Mouse (Mus musculus) MEL (cell line): ENCODE measurements around the gene Nrxn3. TPM values are rescaled to one million over a fixed set of nuclear protein-coding genes. Genes with fewer than 3 reads are reported as not detected.
A peak's percentile ranks its signal among the peaks of the same experiment; 100 is the strongest.

ENCODE experiments used
- DNase-seq: peaks from one replicate; pipeline ENCODE4 v3.0.0; 2011; ENCODE audit warnings: low read depth, low spot score
- H3K27ac ChIP-seq: 2 replicates; pipeline ENCODE4 v1.5.1; 2012; ENCODE audit warnings: low read depth, mild to moderate bottlenecking, control low read depth, low read length, moderate library complexity; ENCODE audit not compliant: control insufficient read depth
- H3K27me3 ChIP-seq, 2 experiments: fragments of 150-350 bp in 1 of 2; sonication (generic) in 1 of 2; 2 replicates each; pipeline ENCODE4 v1.6.1; 2012; ENCODE audit warnings: low read length in 2 of 2, mild to moderate bottlenecking in 2 of 2, improper control_type of control experiment in 1 of 2, moderate library complexity in 1 of 2; ENCODE audit not compliant: insufficient read depth in 2 of 2, control insufficient read depth in 1 of 2
- H3K36me3 ChIP-seq, 2 experiments: 2 replicates each; pipeline ENCODE4 v1.6.1; 2012 to 2014; ENCODE audit warnings: low read length in 2 of 2, improper control_type of control experiment in 1 of 2, inconsistent platforms in 1 of 2, mild to moderate bottlenecking in 1 of 2; ENCODE audit not compliant: insufficient read depth in 2 of 2, control insufficient read depth in 1 of 2
- H3K4me1 ChIP-seq, 2 experiments: fragments of 150-350 bp in 1 of 2; sonication (generic) in 1 of 2; 2 replicates each; pipeline ENCODE4 v1.6.1; 2012; ENCODE audit warnings: low read length in 2 of 2, improper control_type of control experiment in 1 of 2, mild to moderate bottlenecking in 1 of 2; ENCODE audit not compliant: insufficient read depth in 2 of 2, control insufficient read depth in 1 of 2
- H3K4me3 ChIP-seq, 2 experiments: fragments of 150-350 bp in 1 of 2; sonication (generic) in 1 of 2; 2 replicates each; pipeline ENCODE4 v1.5.1; 2012; ENCODE audit warnings: low read depth in 2 of 2, low read length in 2 of 2, mild to moderate bottlenecking in 2 of 2, moderate library complexity in 2 of 2, control low read depth in 1 of 2, improper control_type of control experiment in 1 of 2; ENCODE audit not compliant: control insufficient read depth in 1 of 2, insufficient read depth in 1 of 2
- H3K79me2 ChIP-seq: 2 replicates; pipeline ENCODE4 v1.6.1; 2012; ENCODE audit warnings: mild to moderate bottlenecking, low read length, moderate library complexity; ENCODE audit not compliant: control insufficient read depth, poor library complexity, insufficient read depth
- H3K9ac ChIP-seq: 2 replicates; pipeline ENCODE4 v1.6.1; 2012; ENCODE audit warnings: low read depth, mild to moderate bottlenecking, control low read depth, low read length, moderate library complexity; ENCODE audit not compliant: control insufficient read depth, poor library complexity, severe bottlenecking
- H3K9me3 ChIP-seq: fragments of 150-350 bp; sonication (generic); replicated peaks from 2 replicates; pipeline ENCODE4 v1.6.1; 2012; ENCODE audit warnings: mild to moderate bottlenecking, low read length, improper control_type of control experiment, moderate library complexity; ENCODE audit not compliant: insufficient read depth
- E2F4 ChIP-seq: IDR thresholded peaks from 2 replicates; pipeline ENCODE4 v1.6.1; 2011; ENCODE audit warnings: low read depth, low read length, improper control_type of control experiment, borderline replicate concordance
- EP300 ChIP-seq, 2 experiments: IDR thresholded peaks; 2 replicates each; pipeline ENCODE4 v1.6.1; 2011; ENCODE audit warnings: improper control_type of control experiment in 2 of 2, low read length in 2 of 2, low read depth in 1 of 2, mild to moderate bottlenecking in 1 of 2
- MAFK ChIP-seq: IDR thresholded peaks from 2 replicates; pipeline ENCODE4 v1.6.1; 2011; ENCODE audit warnings: low read depth, mild to moderate bottlenecking, low read length, improper control_type of control experiment, borderline replicate concordance
- MAX ChIP-seq: IDR thresholded peaks from 2 replicates; pipeline ENCODE4 v1.6.1; 2011; ENCODE audit warnings: low read length, improper control_type of control experiment
- MAZ ChIP-seq: IDR thresholded peaks from 2 replicates; pipeline ENCODE4 v1.6.1; 2012; ENCODE audit warnings: low read depth, mild to moderate bottlenecking, inconsistent platforms, low read length, improper control_type of control experiment
- MXI1 ChIP-seq: IDR thresholded peaks from 2 replicates; pipeline ENCODE4 v1.6.1; 2011; ENCODE audit warnings: mild to moderate bottlenecking, low read depth, low read length, improper control_type of control experiment
- MYB ChIP-seq: IDR thresholded peaks from 2 replicates; pipeline ENCODE4 v1.6.1; 2011; ENCODE audit warnings: mild to moderate bottlenecking, low read depth, low read length, improper control_type of control experiment
- MYC ChIP-seq: IDR thresholded peaks from 2 replicates; pipeline ENCODE4 v1.6.1; 2011; ENCODE audit warnings: low read depth, mild to moderate bottlenecking, low read length, improper control_type of control experiment, moderate library complexity
- POLR2A ChIP-seq, 2 experiments: IDR thresholded peaks; 2 replicates each; pipeline ENCODE4 v1.6.1; 2011 to 2012; ENCODE audit warnings: low read length in 2 of 2, mild to moderate bottlenecking in 2 of 2, control low read depth in 1 of 2, improper control_type of control experiment in 1 of 2, low read depth in 1 of 2, moderate library complexity in 1 of 2; ENCODE audit not compliant: control insufficient read depth in 1 of 2, insufficient read depth in 1 of 2, poor library complexity in 1 of 2
- POLR2AphosphoS2 ChIP-seq: IDR thresholded peaks from 2 replicates; pipeline ENCODE4 v1.6.1; 2011; ENCODE audit warnings: low read length, improper control_type of control experiment
- RAD21 ChIP-seq: IDR thresholded peaks from 2 replicates; pipeline ENCODE4 v1.6.1; 2011; ENCODE audit warnings: mild to moderate bottlenecking, low read depth, low read length, improper control_type of control experiment
- RCOR1 ChIP-seq: IDR thresholded peaks from 2 replicates; pipeline ENCODE4 v1.6.1; 2012; ENCODE audit warnings: low read depth, mild to moderate bottlenecking, inconsistent platforms, low read length, improper control_type of control experiment
- SIN3A ChIP-seq: IDR thresholded peaks from 2 replicates; pipeline ENCODE4 v1.6.1; 2012; ENCODE audit warnings: low read length, improper control_type of control experiment, inconsistent platforms
- TAL1 ChIP-seq: IDR thresholded peaks from 2 replicates; pipeline ENCODE4 v1.6.1; 2012; ENCODE audit warnings: mild to moderate bottlenecking, inconsistent platforms, low read length, moderate library complexity, mixed read lengths
- UBTF ChIP-seq: IDR thresholded peaks from 2 replicates; pipeline ENCODE4 v1.6.1; 2012; ENCODE audit warnings: low read depth, mild to moderate bottlenecking, inconsistent platforms, low read length, improper control_type of control experiment, moderate library complexity, borderline replicate concordance; ENCODE audit not compliant: insufficient read depth
- USF1 ChIP-seq: IDR thresholded peaks from 2 replicates; pipeline ENCODE4 v1.6.1; 2014; ENCODE audit warnings: low read depth, mild to moderate bottlenecking, inconsistent platforms, low read length, improper control_type of control experiment, moderate library complexity
- USF2 ChIP-seq, 2 experiments: IDR thresholded peaks; 2 replicates each; pipeline ENCODE4 v1.6.1; 2011 to 2012; ENCODE audit warnings: improper control_type of control experiment in 2 of 2, low read length in 2 of 2, borderline replicate concordance in 1 of 2, inconsistent platforms in 1 of 2, low read depth in 1 of 2, mild to moderate bottlenecking in 1 of 2; ENCODE audit not compliant: insufficient read depth in 1 of 2
- ZC3H11A ChIP-seq: IDR thresholded peaks from 2 replicates; pipeline ENCODE4 v1.6.1; 2012; ENCODE audit warnings: low read depth, mild to moderate bottlenecking, inconsistent platforms, low read length, improper control_type of control experiment
- ZKSCAN1 ChIP-seq: IDR thresholded peaks from 2 replicates; pipeline ENCODE4 v1.6.1; 2012; ENCODE audit warnings: low read depth, mild to moderate bottlenecking, inconsistent platforms, low read length, improper control_type of control experiment, moderate library complexity
- ZNF384 ChIP-seq: IDR thresholded peaks from 2 replicates; pipeline ENCODE4 v1.6.1; 2012; ENCODE audit warnings: low read depth, mild to moderate bottlenecking, inconsistent platforms, low read length, improper control_type of control experiment
- polyA plus RNA-seq, 2 experiments: library from polyadenylated mRNA; stranded (reverse) in 1 of 2; unstranded in 1 of 2; fragments of >175 nt in 1 of 2; fragments of >200 nt in 1 of 2; gene quantifications; 2 replicates each; pipeline versions ENCODE4 v1.2.1 to v1.2.4; 2012; ENCODE audit warnings: low replicate concordance in 2 of 2, low read depth in 1 of 2; ENCODE audit not compliant: insufficient read length in 2 of 2, insufficient read depth in 1 of 2, missing spikeins in 1 of 2
- total RNA-seq: library from RNA; depleted of rRNA; stranded (reverse); fragments of 300-350 nt; gene quantifications from 2 replicates; pipeline ENCODE4 v1.2.3, GENCODE M21; 2012

Nrxn3 gene
- total and polyA plus RNA-seq, 3 experiments, result not detected

GRCm38 (mm10) chr12:88812173-88812572 lies 89.5 kb downstream of the Nrxn3 start:
- peak; percentile 6 for DNase-seq
- no peak overlapping the region for H3K27ac ChIP-seq
- H3K36me3 ChIP-seq, result no peaks in the 10 kb centered on the region
- no peaks in the 10 kb centered on the region for H3K79me2 ChIP-seq
- H3K9me3 ChIP-seq, result no peaks in the 10 kb centered on the region
- H3K4me3 ChIP-seq, result no peak overlapping the region
- H3K4me1 ChIP-seq, result no peaks in the 10 kb centered on the region
- TF ChIP-seq ZKSCAN1, result no peak
- TF ChIP-seq SIN3A, result no peak
- no peak for TF ChIP-seq MYC
- TF ChIP-seq MXI1, result no peak
- no peak overlapping the region for H3K9ac ChIP-seq
- H3K27me3 ChIP-seq, result no peaks in the 10 kb centered on the region

DNA sequence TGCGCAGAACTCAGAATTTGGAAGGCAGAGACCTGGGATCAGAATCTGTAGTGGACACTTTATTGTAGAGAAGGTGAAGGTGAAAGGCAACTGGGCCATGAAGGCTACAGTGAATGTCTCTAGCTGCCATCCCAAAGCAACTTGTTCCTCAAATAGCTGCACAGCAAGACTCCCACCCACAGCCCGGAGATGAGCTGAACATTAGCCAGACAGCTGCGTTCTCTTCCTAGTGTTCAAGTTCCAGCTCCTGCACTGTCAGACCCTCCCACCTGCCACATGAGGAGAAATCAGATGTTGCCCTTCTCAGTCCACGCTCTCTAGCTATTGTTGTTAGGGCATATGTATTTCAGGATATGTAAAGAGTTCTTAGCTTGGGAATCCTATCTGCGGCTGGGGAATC lies 94.2 kb downstream of the Nrxn3 start:
- TF ChIP-seq USF1 (no peak), POLR2AphosphoS2 (no peak), MAFK (no peak), POLR2A (IDR thresholded peaks at IDR 0.05; ENCODE audit: control insufficient read depth in 1 of 2, insufficient read depth in 1 of 2, low read depth in 1 of 2, low read length in 2 of 2, poor library complexity in 1 of 2) (no peak), EP300 (IDR thresholded peaks at IDR 0.05; ENCODE audit: low read depth in 1 of 2, low read length in 2 of 2) (no peak), RAD21 (no peak), MAZ (no peak), MYB (no peak), MAX (no peak), MYC (no peak)
- Histone ChIP-seq H3K36me3 (no peaks in the 10 kb centered on the region), H3K9me3 (no peaks in the 10 kb centered on the region), H3K27me3 (no peaks in the 10 kb centered on the region), H3K79me2 (no peaks in the 10 kb centered on the region), H3K4me1 (no peaks in the 10 kb centered on the region), H3K9ac (no peak overlapping the region), H3K27ac (no peak overlapping the region), H3K4me3 (no peak overlapping the region)
- DNase-seq, result no peak

- no peak for DNase-seq
- Histone ChIP-seq H3K27ac (no peak overlapping the region), H3K27me3 (no peaks in the 10 kb centered on the region), H3K9ac (no peak overlapping the region), H3K4me3 (no peak overlapping the region), H3K4me1 (no peaks in the 10 kb centered on the region), H3K36me3 (no peaks in the 10 kb centered on the region), H3K9me3 (no peaks in the 10 kb centered on the region), H3K79me2 (no peaks in the 10 kb centered on the region)
- no peak for TF ChIP-seq ZNF384
- TF ChIP-seq TAL1, result no peak
- no peak for TF ChIP-seq MYB
- TF ChIP-seq ZC3H11A, result no peak
- TF ChIP-seq USF1, result no peak
- TF ChIP-seq E2F4, result no peak
- TF ChIP-seq UBTF, result no peak
- TF ChIP-seq USF2 (IDR thresholded peaks at IDR 0.05; ENCODE audit: borderline replicate concordance in 1 of 2, insufficient read depth in 1 of 2, low read depth in 1 of 2, low read length in 2 of 2), result no peak
- no peak for TF ChIP-seq RCOR1
- TF ChIP-seq MAZ, result no peak
- no peak for TF ChIP-seq MAX
- no peak for TF ChIP-seq MAFK
These were observed 96.1 kb downstream of the Nrxn3 start for GRCm38 (mm10) chr12:88818622-88819334.
